Mouse (Mus musculus) CD8-positive naive resting alpha-beta T cell, adult 2 months (primary cell): ENCODE measurements around the gene Slc5a11.

Experiments
- DNase-seq, 2 experiments: peaks; one replicate each; pipeline ENCODE4 v3.0.0; 2022; ENCODE audit warnings: low read depth in 2 of 2, low spot score in 2 of 2

Gene Slc5a11

GRCm38 (mm10) chr7:123214365-123215075 lies at the start of gene Slc5a11:
Gene Slc5a11 (plus strand): TSS chr7:123214780.
- DNase-seq: no peak

GRCm38 (mm10) chr7:123167436-123167835 lies 47.1 kb upstream of the Slc5a11 start:
- no peak for DNase-seq

- no peak for DNase-seq
Observed at GRCm38 (mm10) chr7:123169618-123170017, 45.0 kb upstream of the Slc5a11 start.

- no peak for DNase-seq
Observed at GRCm38 (mm10) chr7:123172101-123172500, 42.5 kb upstream of the Slc5a11 start.

GRCm38 (mm10) chr7:123177215-123177614 lies 37.4 kb upstream of the Slc5a11 start:
- no peak for DNase-seq

- no peak for DNase-seq
Observed at GRCm38 (mm10) chr7:123181787-123182701, 32.5 kb upstream of the Slc5a11 start.

- DNase-seq: no peak
Observed at GRCm38 (mm10) chr7:123184891-123185290, 29.7 kb upstream of the Slc5a11 start.

- DNase-seq: no peak
Observed at GRCm38 (mm10) chr7:123186463-123186862, 28.1 kb upstream of the Slc5a11 start.

- no peak for DNase-seq
Observed at GRCm38 (mm10) chr7:123187246-123187645, 27.3 kb upstream of the Slc5a11 start.

- DNase-seq: no peak
Observed at GRCm38 (mm10) chr7:123188462-123188861, 26.1 kb upstream of the Slc5a11 start.

- no peak for DNase-seq
Observed at GRCm38 (mm10) chr7:123189762-123190161, 24.8 kb upstream of the Slc5a11 start.

GRCm38 (mm10) chr7:123191731-123192130 lies 22.8 kb upstream of the Slc5a11 start:
- no peak for DNase-seq

GRCm38 (mm10) chr7:123193201-123193600 lies 21.4 kb upstream of the Slc5a11 start:
- no peak for DNase-seq

- DNase-seq: no peak
Observed at GRCm38 (mm10) chr7:123194696-123195095, 19.9 kb upstream of the Slc5a11 start.

- DNase-seq: no peak
Observed at GRCm38 (mm10) chr7:123196432-123196831, 18.1 kb upstream of the Slc5a11 start.

- no peak for DNase-seq
Observed at GRCm38 (mm10) chr7:123198695-123199094, 15.9 kb upstream of the Slc5a11 start.

- no peak for DNase-seq
Observed at GRCm38 (mm10) chr7:123199151-123199550, 15.4 kb upstream of the Slc5a11 start.

- DNase-seq: no peak
Observed at GRCm38 (mm10) chr7:123199656-123200206, 14.8 kb upstream of the Slc5a11 start.

GRCm38 (mm10) chr7:123200722-123201121 lies 13.9 kb upstream of the Slc5a11 start:
- DNase-seq: no peak

GRCm38 (mm10) chr7:123205261-123205660 lies 9.3 kb upstream of the Slc5a11 start:
- DNase-seq: peak; percentile 10 to 39

- DNase-seq: no peak
Observed at GRCm38 (mm10) chr7:123207561-123207960, 7.0 kb upstream of the Slc5a11 start.

- DNase-seq: no peak
Observed at GRCm38 (mm10) chr7:123209864-123210263, 4.7 kb upstream of the Slc5a11 start.
